Mouse (Mus musculus) right cerebral cortex, postnatal 36 days (tissue): Measurements from ENCODE around the gene Mcl1.
"Not testable (repeated sequence)": the region's sequence is repeated elsewhere in the genome, so short reads cannot be mapped to it uniquely, and the experiment has no call there.

Experiments used
- DNase-seq, 2 experiments: peaks; one replicate each; pipeline ENCODE4 v3.0.0; 2022; ENCODE audit warnings: low spot score in 2 of 2, mixed read lengths in 1 of 2

Mcl1 gene

GRCm38 (mm10) chr3:95658236-95658867 is at the start of gene Mcl1:
Gene Mcl1 (plus strand): TSS chr3:95658788.
- DNase-seq: peak; percentile 89 to 91

DNA sequence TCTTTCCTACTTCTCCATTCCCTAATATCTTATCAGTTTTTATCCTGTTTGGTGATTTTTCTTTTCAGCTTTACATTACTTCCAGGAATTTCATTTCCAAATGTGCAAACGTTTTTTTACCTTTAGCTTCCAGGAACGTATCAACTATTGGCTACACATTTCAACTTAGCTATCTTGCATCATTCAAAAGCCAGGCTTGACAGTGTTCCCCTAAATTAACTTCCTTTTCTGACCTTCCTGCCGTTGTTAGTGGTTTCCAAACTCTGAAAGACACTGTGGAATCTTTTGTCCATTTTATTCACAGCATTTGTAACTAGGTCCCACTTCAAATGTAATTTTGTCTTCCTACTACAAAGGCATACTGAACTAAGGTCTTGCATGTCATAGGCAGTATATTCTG is 49.4 kb upstream of the Mcl1 start:
- no peak for DNase-seq

DNA sequence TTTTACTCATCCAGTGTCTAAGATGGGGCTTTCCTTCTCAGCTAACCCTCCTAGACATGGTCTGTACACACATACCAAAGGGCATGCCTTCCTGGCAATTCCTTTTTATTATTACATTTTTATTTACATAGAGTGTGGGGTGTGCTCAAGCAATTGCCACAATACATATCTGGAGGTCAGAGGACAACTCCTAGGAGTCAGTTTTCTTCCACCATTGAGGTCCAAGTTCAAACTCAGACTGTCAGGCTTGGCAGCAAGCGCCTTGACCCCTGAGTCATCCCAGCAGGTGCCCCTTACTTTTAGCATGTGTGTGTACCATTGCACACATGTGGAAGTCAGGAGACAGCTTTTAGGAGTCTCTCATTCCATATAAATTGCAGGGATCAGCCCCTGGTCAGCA is 44.6 kb upstream of the Mcl1 start:
- no peak for DNase-seq

DNA sequence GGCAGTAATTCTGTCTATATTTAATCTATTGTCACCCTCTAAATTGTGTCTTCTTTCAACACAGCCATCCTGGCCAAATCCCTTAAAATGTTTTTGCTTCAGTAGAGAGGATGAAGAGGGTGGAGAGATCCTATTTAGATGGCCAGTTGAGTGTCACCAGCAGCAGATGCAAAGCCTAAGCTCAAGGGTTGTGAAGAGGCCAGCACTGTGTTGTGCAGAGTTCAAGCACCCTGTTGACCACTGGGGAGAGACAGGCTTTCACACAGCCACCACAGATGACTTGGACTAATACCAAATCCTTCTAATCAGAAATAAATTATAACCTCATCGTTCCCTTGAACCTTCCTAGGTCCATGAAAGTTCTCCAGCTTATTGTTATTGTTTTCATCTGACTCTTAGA is 40.1 kb upstream of the Mcl1 start:
- no peak for DNase-seq

- DNase-seq: no peak
These were observed 37.3 kb upstream of the Mcl1 start for GRCm38 (mm10) chr3:95621241-95621640.

- DNase-seq: not testable (repeated sequence)
These were observed 36.2 kb upstream of the Mcl1 start for GRCm38 (mm10) chr3:95622421-95622820.

- no peak for DNase-seq
These were observed 35.0 kb upstream of the Mcl1 start for GRCm38 (mm10) chr3:95623551-95623950.

DNA sequence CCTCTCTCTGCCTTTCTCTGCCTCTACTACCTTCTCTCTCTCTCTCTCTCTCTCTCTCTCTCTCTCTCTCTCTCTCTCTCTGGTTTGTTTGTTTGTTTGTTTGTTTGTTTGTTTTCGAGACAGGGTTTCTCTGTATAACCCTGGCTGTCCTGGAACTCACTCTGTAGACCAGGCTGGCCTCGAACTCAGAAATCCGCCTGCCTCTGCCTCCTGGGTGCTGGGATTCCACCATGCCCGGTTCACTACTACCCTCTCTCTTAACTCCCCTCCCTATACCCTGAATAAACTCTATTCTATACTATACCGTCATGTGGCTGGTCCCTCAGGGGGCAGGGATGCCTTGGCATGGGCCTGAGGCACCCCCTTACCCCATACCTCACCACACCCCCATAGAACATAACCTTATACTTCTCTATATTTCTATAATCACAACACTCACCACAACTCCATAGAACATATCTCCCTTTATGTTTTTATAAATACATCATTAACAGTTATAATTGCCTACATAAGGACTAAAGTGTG is 34.5 kb upstream of the Mcl1 start:
- DNase-seq: not testable (repeated sequence)

DNA sequence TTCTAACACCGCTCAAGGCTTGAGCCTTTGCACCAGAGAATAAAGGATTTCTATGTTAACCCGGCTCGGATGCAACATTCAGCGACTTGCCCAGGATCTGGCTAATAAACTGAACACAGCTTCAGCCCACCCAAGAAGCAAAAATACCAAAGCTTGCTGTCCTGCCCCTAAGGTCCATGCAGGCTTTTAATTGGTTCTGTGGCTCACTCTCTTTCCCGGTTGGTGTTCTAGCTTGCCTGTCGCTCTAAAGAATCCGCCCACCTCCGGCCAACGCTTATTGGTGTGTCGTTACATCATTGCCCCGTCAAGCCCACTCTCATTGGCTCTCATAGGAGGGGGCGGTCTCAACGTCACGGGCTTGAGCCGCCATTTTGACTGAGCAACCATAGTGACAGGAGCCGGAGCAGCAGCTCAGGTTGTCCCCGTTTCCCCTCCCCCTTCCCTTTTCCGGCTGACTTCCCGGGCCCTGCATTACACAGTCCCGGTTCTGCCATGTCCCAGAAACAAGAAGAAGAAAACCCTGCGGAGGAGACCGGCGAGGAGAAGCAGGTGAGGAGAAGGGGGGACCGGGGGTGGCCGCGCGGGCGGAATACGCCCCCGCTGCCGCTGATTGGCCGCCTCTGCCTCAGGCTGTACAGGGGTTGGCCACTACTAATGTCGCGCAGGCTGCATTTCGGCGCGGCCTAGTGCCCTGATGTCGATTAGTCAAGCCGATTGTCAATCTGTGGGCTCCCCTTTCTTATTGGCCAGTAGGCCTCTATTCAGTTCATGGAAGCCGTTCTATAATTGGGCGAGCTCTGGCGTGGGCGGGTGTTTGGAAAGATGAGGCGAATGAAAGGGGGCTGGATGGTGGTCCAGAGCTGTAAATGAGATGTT is 33.7 kb upstream of the Mcl1 start, which contains the start of gene Ensa:
Gene Ensa, plus strand, starts transcription at position 366 of the 876 bp plus-strand sequence.
- peak; percentile 99 to 100 for DNase-seq

GRCm38 (mm10) chr3:95627763-95628162 is 30.8 kb upstream of the Mcl1 start:
- peak; percentile 83 to 91 for DNase-seq

GRCm38 (mm10) chr3:95629755-95630154 is 28.8 kb upstream of the Mcl1 start:
- DNase-seq: peak; percentile 74 to 82

- DNase-seq: no peak
These were observed 27.7 kb upstream of the Mcl1 start for GRCm38 (mm10) chr3:95630856-95631255.

- DNase-seq: no peak
These were observed 27.3 kb upstream of the Mcl1 start for GRCm38 (mm10) chr3:95631304-95631703.

DNA sequence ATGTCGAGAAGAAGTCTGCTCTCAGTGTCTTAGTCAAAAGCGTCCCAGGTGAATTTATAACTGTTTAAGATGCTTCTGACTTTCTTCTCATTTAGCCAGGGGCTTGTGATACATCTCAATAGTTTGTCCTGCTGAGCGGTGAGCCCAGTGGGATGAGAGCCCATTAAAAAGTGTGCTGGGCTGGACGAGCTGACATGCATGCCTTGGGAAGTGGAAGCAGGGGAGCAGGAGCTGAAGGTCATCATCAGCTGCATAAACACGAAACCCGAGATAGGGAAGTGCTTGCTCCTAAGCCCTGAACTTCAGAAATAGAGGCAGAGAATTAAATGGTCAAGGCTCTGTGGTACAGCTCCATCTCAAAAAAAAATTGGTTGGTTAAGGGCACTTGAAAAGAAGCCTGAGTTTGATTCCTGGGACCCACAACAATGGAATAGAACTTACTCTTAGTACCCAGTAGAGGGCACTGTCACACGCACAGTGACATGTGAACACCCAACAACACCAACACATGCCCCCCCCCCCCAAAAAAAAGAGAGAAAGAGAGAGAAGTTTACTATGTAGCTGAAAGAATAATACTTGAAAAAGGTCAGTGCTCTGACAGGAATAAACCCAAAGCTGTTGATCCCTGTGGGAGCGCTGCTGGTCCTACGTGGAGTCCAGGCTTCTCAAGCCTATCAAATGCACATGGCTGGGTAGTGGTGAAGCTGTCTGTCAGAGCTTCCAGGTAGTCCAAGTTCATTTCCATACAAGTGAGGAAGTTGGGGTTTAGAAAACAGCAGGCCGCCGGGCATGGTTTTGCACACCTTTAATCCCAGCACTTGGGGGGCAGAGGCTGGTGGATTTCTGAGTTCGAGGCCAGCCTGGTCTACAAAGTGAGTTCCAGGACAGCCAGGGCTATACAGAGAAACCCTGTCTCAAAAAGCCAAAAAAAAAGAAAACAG is 25.7 kb upstream of the Mcl1 start:
- no peak for DNase-seq

GRCm38 (mm10) chr3:95635636-95636035 is 23.0 kb upstream of the Mcl1 start:
- no peak for DNase-seq

DNA sequence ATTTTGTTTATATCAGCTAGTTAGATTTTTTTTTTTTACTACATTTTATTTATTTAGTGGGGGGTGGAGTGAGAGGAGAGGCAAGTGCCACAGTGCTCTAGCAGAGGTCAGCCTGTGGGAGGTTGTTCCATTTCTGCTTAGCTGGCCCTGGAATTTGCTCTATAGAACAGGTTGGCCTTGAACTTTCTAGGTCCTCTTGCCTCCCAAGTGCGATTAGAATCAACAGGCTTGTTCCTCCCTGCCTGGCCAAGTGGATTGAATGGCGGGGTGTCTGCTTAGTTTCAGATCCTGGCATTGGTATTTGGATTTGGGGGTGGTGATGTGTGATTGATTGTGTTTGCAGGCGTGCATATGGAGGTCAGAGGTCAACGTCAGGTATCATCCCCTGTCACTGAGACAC is 22.5 kb upstream of the Mcl1 start:
- DNase-seq: no peak

DNA sequence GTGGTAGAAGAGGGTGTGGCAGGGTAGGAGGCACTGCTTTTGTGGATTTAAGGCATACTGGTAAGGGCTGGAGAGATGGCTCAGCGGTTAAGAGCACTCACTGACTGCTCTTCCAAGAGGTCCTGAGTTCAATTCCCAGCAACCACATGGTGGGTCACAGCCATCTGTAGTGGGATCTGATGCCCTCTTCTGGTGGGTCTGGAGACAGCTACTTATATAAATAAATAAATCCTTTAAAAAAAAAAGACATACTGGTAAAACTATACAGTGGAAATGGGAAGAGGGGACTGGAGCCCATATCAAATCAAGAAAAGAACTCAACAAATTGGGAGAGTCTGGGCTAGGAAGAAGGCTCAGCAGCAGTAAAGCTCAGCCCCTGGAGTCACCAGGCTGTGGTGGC is 18.9 kb upstream of the Mcl1 start:
- no peak for DNase-seq

DNA sequence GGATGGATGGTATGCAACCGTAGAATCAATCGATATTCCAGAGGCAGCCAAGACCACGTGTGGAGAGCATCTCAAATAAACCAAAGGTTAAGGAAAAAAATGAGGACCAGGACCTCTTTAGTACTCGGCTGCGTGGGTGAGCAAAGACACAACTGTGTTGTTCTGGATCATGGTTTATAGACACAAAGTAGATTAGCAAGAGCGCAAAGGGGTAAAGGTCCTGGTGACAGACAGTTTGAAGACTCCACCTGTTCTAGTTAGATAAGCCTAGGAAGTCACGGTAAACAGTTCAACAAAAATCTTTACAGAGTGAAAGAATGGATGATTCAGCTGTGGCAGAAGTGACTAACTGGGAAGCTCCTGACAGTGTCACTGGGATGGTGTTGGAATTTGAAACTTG is 15.5 kb upstream of the Mcl1 start:
- no peak for DNase-seq

DNA sequence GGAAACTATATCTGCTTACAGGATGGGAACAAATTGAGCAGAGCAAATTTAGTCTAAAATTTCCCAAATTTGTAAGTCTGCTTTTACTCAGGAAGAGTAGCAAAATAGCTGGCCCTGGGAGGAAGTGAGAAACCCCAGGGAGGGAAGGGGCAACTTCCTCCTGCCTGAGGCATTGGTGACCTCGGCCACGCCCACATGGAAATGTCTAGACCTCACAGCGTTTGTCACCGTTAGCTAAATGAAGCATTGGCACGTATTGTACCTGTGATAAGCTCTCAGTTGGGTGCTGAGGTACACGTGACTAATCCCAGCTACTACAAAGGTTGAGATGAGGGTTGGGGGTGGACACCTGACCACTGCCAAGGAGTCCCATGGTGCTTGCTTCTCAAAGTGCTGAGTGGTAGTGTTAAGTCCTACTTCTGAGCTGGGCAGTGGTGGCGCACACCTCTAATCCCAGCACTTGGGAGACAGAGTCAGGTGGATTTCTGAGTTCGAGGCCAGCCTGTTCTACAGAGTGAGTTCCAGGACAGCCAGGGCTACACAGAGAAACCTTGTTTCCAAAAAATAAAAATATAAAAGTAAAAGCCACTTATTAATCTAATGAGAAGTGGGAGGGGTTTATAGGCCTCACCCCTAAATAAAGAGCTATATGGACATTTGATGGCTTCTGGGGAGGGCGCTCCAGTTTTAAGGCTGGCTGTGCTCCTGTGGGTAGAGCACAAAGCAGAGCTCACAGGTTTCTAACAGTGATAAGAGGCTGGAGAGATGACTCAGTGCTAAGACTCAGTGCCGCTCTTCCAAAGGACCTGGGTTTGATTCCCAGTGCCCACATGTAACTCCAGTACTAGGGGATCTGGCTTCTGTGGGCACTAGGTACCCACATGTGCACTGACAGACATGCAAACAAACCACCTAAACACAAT is 13.0 kb upstream of the Mcl1 start:
- DNase-seq: no peak

GRCm38 (mm10) chr3:95648016-95648415 is 10.6 kb upstream of the Mcl1 start:
- DNase-seq: no peak
